Mouse (Mus musculus) limb, embryonic 14.5 days (tissue): ENCODE results near the gene Tmem63b. TPM values are rescaled to one million over a fixed set of nuclear protein-coding genes. Genes with fewer than 3 reads are reported as not detected.

ENCODE experiments used
- ATAC-seq: fragments of 200-750 bp; cut with Nextera tagmentation; 2 replicates; pipeline ENCODE4 v1.8.0; 2017; ENCODE audit warnings: low read depth, moderate number of reproducible peaks, moderate TSS enrichment; ENCODE audit not compliant: low FRiP score
- DNase-seq: peaks from one replicate; pipeline ENCODE4 v3.0.0-alpha.2; 2015; ENCODE audit warnings: low spot score
- H3K27ac ChIP-seq: fragments of 300-500 bp; sonication (generic); replicated peaks from 2 replicates; pipeline ENCODE4 v1.5.1; 2014; ENCODE audit warnings: low read depth, mild to moderate bottlenecking, low read length, moderate library complexity, mixed read lengths
- H3K27me3 ChIP-seq: fragments of 300-500 bp; sonication (generic); 2 replicates; pipeline ENCODE4 v1.6.1; 2014; ENCODE audit warnings: low read length, mixed read lengths; ENCODE audit not compliant: control insufficient read depth, insufficient read depth
- H3K36me3 ChIP-seq: fragments of 300-500 bp; sonication (generic); 2 replicates; pipeline ENCODE4 v1.6.1; 2014; ENCODE audit warnings: mild to moderate bottlenecking, low read length, moderate library complexity, mixed read lengths; ENCODE audit not compliant: control insufficient read depth, insufficient read depth
- H3K4me1 ChIP-seq: fragments of 300-500 bp; sonication (generic); 2 replicates; pipeline ENCODE4 v1.6.1; 2014; ENCODE audit warnings: antibody characterized with exemption, low read length, mixed read lengths; ENCODE audit not compliant: control insufficient read depth, insufficient read depth
- H3K4me2 ChIP-seq: fragments of 300-500 bp; sonication (generic); replicated peaks from 2 replicates; pipeline ENCODE4 v1.6.1; 2014; ENCODE audit warnings: low read depth, mild to moderate bottlenecking, low read length, moderate library complexity; ENCODE audit not compliant: severe bottlenecking
- H3K4me3 ChIP-seq: fragments of 300-500 bp; sonication (generic); replicated peaks from 2 replicates; pipeline ENCODE4 v1.5.1; 2014; ENCODE audit warnings: low read length
- H3K9ac ChIP-seq: fragments of 300-500 bp; sonication (generic); 2 replicates; pipeline ENCODE4 v1.6.1; 2014; ENCODE audit warnings: mild to moderate bottlenecking, low read depth, low read length, moderate library complexity; ENCODE audit not compliant: severe bottlenecking
- H3K9me3 ChIP-seq: fragments of 300-500 bp; sonication (generic); 2 replicates; pipeline ENCODE4 v1.6.1; 2016; ENCODE audit warnings: low read length; ENCODE audit not compliant: control insufficient read depth
- POLR2A ChIP-seq: fragments of 200-500 bp; IDR thresholded peaks from 2 replicates; pipeline ENCODE4 v1.8.0; 2012; ENCODE audit warnings: inconsistent platforms, mild to moderate bottlenecking, moderate library complexity, borderline replicate concordance; ENCODE audit not compliant: insufficient read depth, insufficient read length; ENCODE audit errors: extremely low read depth
- WGBS: fragments of 180-500 bp; shearing (Covaris S2); extraction: QIAGEN DNeasy Blood & Tissue Kit; methylation state at CpG from one replicate; pipeline ENCODE4 v1.1.7; 2014; 5-methylcytosine and 5-hydroxymethylcytosine counted together
- polyA plus RNA-seq, 2 experiments: library from polyadenylated mRNA; depleted of rRNA in 1 of 2; stranded (reverse) in 1 of 2; unstranded in 1 of 2; fragments of >200 nt; fragmentation: Nextera tagmentation in 1 of 2; extraction: Ambion mirVana in 1 of 2; gene quantifications; 2 replicates each; pipeline versions ENCODE4 v1.2.1 to v1.2.3; 2012 to 2014

The Tmem63b gene
- polyA plus RNA-seq, 2 experiments, result 24.5 to 90.7 TPM

DNA sequence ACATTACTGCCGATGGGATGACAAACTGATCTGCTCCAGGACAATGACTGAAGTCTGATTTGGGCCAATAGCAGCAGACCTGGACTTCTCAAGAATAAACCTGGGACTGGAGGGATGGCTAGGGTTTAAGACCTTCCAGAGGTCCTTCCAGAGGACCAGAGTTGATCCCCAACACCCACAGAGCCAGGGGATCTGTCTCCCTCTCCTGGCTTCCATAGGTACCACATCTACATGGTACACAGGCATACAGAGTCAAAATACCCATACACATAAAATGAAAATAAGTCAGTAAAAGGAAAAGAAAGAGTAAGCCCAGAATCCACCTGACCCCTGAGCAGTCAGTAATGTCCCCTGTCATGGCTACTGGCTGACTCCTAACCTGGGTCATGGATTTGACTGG, 14.9 kb downstream of the Tmem63b start:
- Histone ChIP-seq H3K9me3 (no peaks in the 10 kb centered on the region), H3K4me3 (no peak overlapping the region), H3K4me2 (no peak overlapping the region), H3K27ac (no peak overlapping the region), H3K36me3 (peaks cover 78% of the 10 kb centered on the region), H3K4me1 (no peaks in the 10 kb centered on the region), H3K9ac (no peak overlapping the region), H3K27me3 (no peaks in the 10 kb centered on the region)
- WGBS, result 95% methylated on average over 1 of the region's 1 CpGs
- DNase-seq (no peak), ATAC-seq (no peak)
- no peak for TF ChIP-seq POLR2A

DNA sequence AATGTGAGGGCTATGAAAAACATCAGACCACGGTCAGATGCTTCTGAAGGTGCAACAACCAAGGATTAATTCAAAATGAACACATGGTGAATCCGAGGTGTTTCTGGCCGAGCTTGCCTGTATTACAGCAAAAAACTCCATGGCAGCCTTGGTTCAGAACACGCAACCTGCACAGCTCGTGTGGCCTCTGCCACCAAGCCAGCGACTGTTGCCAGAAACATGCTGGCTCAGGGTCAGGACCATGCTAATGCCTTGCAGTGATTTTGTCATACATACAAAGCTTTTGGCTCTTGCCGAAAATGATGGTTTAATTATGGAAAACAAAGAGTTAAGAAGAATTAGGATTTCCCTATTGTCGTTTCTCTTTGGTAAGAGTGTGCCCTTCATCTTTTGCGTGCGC, 18.7 kb downstream of the Tmem63b start:
- ATAC-seq, result no peak
- no peak for TF ChIP-seq POLR2A
- Histone ChIP-seq H3K9ac (no peak overlapping the region), H3K4me3 (no peak overlapping the region), H3K4me1 (no peaks in the 10 kb centered on the region), H3K36me3 (peaks cover 74% of the 10 kb centered on the region), H3K27me3 (no peaks in the 10 kb centered on the region), H3K27ac (no peak overlapping the region), H3K9me3 (no peaks in the 10 kb centered on the region), H3K4me2 (no peak overlapping the region)
- DNase-seq, result no peak
- 91% methylated on average over 10 of the region's 10 CpGs for WGBS

DNA sequence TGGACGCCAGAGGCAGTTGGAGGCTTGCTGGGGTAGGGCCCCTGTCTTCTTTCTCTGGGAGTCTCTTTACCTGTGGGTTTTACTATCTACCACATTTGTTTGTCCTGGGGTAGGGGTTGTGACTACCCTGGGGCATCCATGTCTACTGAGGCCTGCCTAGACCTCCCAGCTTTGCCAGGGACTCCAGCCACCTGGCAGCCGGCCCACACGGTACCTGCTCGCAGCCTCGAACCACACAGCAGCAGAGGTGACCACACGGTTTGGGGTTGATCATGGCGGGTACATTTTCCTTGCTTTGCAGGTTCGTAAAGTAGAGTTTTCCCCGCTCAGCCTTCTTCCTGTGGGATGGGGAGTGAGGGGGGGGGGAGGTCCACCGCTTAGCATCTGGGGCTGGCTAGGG, 19.2 kb downstream of the Tmem63b start:
- WGBS, result 80% methylated on average over 10 of the region's 10 CpGs
- no peak overlapping the region for H3K4me3 ChIP-seq
- H3K27ac ChIP-seq, result no peak overlapping the region
- no peak for TF ChIP-seq POLR2A
- H3K27me3 ChIP-seq, result no peaks in the 10 kb centered on the region
- no peaks in the 10 kb centered on the region for H3K9me3 ChIP-seq
- ATAC-seq (no peak), DNase-seq (no peak)
- no peaks in the 10 kb centered on the region for H3K4me1 ChIP-seq
- H3K4me2 ChIP-seq, result no peak overlapping the region
- H3K36me3 ChIP-seq, result peaks cover 74% of the 10 kb centered on the region
- no peak overlapping the region for H3K9ac ChIP-seq

DNA sequence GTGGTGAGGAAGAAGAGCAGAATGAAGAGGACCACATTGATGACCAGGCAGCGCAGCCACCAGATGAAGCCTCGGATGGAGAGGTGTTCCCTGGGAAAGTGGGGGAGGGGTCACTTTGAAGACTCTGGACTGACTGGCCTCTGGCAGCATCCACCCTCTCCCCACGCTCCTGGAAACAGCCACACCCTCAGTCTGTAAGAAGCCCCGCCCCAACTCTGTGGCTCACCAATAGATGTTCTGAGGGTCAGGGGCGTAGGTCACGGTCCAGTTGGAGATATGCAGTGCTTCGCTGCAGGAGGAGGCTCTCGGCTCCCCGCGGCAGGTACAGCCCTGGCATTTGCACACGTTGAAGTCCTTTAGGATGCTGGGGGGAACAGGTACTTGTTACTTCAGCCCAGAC, 20.6 kb downstream of the Tmem63b start:
- H3K36me3 ChIP-seq, result peaks cover 77% of the 10 kb centered on the region
- TF ChIP-seq POLR2A, result no peak
- no peaks in the 10 kb centered on the region for H3K9me3 ChIP-seq
- H3K27ac ChIP-seq, result no peak overlapping the region
- DNase-seq (no peak), ATAC-seq (no peak)
- H3K4me1 ChIP-seq, result no peaks in the 10 kb centered on the region
- H3K27me3 ChIP-seq, result no peaks in the 10 kb centered on the region
- H3K9ac ChIP-seq, result no peak overlapping the region
- no peak overlapping the region for H3K4me2 ChIP-seq
- no peak overlapping the region for H3K4me3 ChIP-seq
- 80% methylated on average over 11 of the region's 11 CpGs for WGBS

DNA sequence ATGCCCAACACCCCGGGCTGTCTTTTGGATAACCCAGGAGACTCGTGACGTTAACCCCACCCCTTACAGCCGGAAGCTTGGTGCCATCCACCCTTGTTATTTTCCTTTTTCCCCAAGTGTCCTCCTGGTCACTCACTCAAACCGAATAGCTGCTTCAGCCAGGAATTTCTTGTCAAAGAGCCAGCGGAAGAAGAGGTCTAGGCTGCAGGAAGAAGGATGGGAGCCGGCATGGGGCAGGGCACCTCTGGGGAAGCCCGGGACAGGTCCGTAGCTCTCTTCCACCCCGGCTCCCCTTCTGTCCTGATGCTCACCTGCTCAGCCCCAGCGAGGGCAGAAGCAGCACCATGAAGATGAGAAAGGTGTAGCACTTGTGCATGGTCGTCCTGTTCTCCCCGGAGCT, 22.1 kb downstream of the Tmem63b start:
- H3K27ac ChIP-seq, result no peak overlapping the region
- WGBS, result 91% methylated on average over 13 of the region's 13 CpGs
- peaks cover 70% of the 10 kb centered on the region for H3K36me3 ChIP-seq
- ATAC-seq (no peak), DNase-seq (no peak)
- no peak overlapping the region for H3K4me3 ChIP-seq
- TF ChIP-seq POLR2A, result no peak
- no peak overlapping the region for H3K9ac ChIP-seq
- H3K9me3 ChIP-seq, result no peaks in the 10 kb centered on the region
- H3K4me2 ChIP-seq, result no peak overlapping the region
- no peaks in the 10 kb centered on the region for H3K27me3 ChIP-seq
- H3K4me1 ChIP-seq, result no peaks in the 10 kb centered on the region

DNA sequence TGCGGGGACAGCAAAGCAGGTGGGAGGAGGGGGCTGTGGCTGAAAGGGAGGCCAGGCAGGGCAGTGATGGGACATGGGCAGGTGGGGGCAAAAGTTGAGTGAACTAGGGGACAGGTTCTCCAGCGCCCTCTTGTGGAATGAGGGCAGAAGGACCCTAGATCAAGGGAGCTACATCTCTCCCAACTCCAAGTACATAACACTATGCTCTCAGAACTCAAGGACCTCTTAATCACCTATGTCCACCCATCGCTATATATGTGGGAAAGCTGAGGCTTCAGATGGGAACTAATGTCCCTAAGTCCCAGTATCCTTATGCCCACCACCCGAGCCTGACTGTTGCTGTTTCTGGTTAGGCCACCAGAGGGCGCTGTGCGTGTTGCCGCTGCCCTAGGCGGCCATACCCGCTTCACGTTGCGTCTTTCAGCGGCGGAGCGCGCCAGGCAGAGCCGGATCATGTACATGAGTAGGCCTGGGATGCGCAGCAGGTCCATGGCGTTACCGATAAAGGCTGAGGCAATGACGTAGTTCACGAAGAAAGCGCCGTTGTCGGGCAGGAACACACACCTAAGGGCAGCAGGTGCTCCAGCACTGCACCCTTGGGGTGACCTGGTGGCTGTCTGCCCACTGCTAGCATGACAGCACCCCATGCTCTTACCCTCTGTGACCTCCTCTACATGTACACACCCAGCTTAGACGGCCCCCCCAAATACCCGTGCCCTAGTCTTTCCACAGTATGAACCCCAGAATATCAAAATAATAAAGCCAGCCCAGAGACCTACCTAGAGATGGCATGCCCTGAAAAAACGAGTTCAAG, 23.4 kb downstream of the Tmem63b start:
- 30% methylated on average over 27 of the region's 27 CpGs for WGBS
- Histone ChIP-seq H3K9ac (no peak overlapping the region), H3K27ac (no peak overlapping the region), H3K4me2 (no peak overlapping the region), H3K4me3 (no peak overlapping the region), H3K27me3 (no peaks in the 10 kb centered on the region), H3K4me1 (no peaks in the 10 kb centered on the region), H3K9me3 (no peaks in the 10 kb centered on the region), H3K36me3 (peaks cover 63% of the 10 kb centered on the region)
- no peak for TF ChIP-seq POLR2A
- DNase-seq, result peak; percentile 58
- ATAC-seq, result peak; percentile 45; the same call in 1 of the 2 replicates
